In genomic region chr10:34912153-34912723, GRCm38 (mm10) we compare ENCODE assay signal across 24 mouse cellular contexts.
A peak's percentile ranks its signal among the peaks of the same experiment; 100 is the strongest.
DNase-seq lines count a peak whose midpoint lies in the region; ATAC-seq lines count a peak whose summit lies in the region.
"Had no signal": no experiment of that assay in that cellular context is flagged by ENCODE, and none has a peak within 500 bp of the region (broad histone marks: within the 10 kb centered on the region; RNA-seq: fewer than 3 reads in every experiment).

No protein-coding gene starts in this region.

- H3K4me3 ChIP-seq in heart, embryonic 16.5 days (ENCODE audit: low read length): no peak overlapping the region
- no peak overlapping the region for H3K4me3 ChIP-seq in kidney, embryonic 14.5 days (ENCODE audit: low read length)
- H3K4me3 ChIP-seq: forebrain, embryonic 10.5 days; layer of hippocampus, adult 2 months; limb, embryonic 12.5 days; midbrain, embryonic 12.5 days had no signal

- DNase-seq in heart, adult 18-20 months: peak; percentile 45 to 60
- no peak for DNase-seq in heart, postnatal 25 days (ENCODE audit: low spot score)
- DNase-seq in heart, adult 8-10 months (ENCODE audit: low spot score): peak; percentile 42
- DNase-seq in telencephalon, adult 2 months (ENCODE audit: low read depth, low spot score): peak; percentile 24
- no peak for DNase-seq in spleen, postnatal 4 days (ENCODE audit: low spot score in 2 of 2)
- no peak for DNase-seq in lung, postnatal 10 days
- DNase-seq: adrenal gland, adult 8-10 months; cerebellum, adult 9-10 months; gastrocnemius, postnatal 10 days; kidney, adult 2 months; kidney, postnatal 14 days; liver, postnatal 0 days; lung, postnatal 14 days; spleen, adult 18-20 months; thymus, postnatal 25 days had no signal

- no peaks in the 10 kb centered on the region for H3K36me3 ChIP-seq in heart, embryonic 16.5 days (ENCODE audit: control insufficient read depth, insufficient read depth)
- H3K36me3 ChIP-seq in kidney, embryonic 14.5 days (ENCODE audit: control insufficient read depth, insufficient read depth, low read length): no peaks in the 10 kb centered on the region
- H3K36me3 ChIP-seq: forebrain, embryonic 10.5 days; limb, embryonic 12.5 days; midbrain, embryonic 12.5 days had no signal

- H3K4me1 ChIP-seq in heart, embryonic 16.5 days (ENCODE audit: control insufficient read depth, insufficient read depth, low read length): peaks cover 4% of the 10 kb centered on the region
- H3K4me1 ChIP-seq in kidney, embryonic 14.5 days (ENCODE audit: control insufficient read depth, insufficient read depth, low read length): no peaks in the 10 kb centered on the region
- H3K4me1 ChIP-seq: forebrain, embryonic 10.5 days; limb, embryonic 12.5 days; midbrain, embryonic 12.5 days had no signal

- no peak overlapping the region for H3K9ac ChIP-seq in heart, embryonic 16.5 days (ENCODE audit: low read length)
- no peak overlapping the region for H3K9ac ChIP-seq in kidney, embryonic 14.5 days (ENCODE audit: low read depth, low read length)
- H3K9ac ChIP-seq: hindbrain, embryonic 14.5 days; limb, embryonic 12.5 days; liver, postnatal 0 days; midbrain, embryonic 12.5 days had no signal

- peak overlapping the region; percentile 81 for H3K27ac ChIP-seq in heart, embryonic 16.5 days (ENCODE audit: low read length)
- no peak overlapping the region for H3K27ac ChIP-seq in kidney, embryonic 14.5 days (ENCODE audit: low read depth, low read length)
- H3K27ac ChIP-seq: forebrain, embryonic 10.5 days; hindbrain, embryonic 14.5 days; layer of hippocampus, adult 2 months; limb, embryonic 12.5 days; midbrain, embryonic 12.5 days had no signal

- intact Hi-C loops in heart, postnatal 25 days (cut with DNase I): no loop called here

- H3K4me2 ChIP-seq in heart, embryonic 16.5 days (ENCODE audit: low read depth, low read length): peak overlapping the region; percentile 28; the same call in 1 of the 2 replicates
- H3K4me2 ChIP-seq in kidney, embryonic 14.5 days (replicated peaks; ENCODE audit: low read depth, low read length): no peak overlapping the region
- H3K4me2 ChIP-seq: hindbrain, embryonic 14.5 days; limb, embryonic 12.5 days; liver, embryonic 11.5 days; midbrain, embryonic 12.5 days had no signal

- H3K27me3 ChIP-seq in heart, embryonic 16.5 days (ENCODE audit: control insufficient read depth, insufficient read depth, low read length): no peaks in the 10 kb centered on the region
- no peaks in the 10 kb centered on the region for H3K27me3 ChIP-seq in kidney, embryonic 14.5 days (ENCODE audit: control insufficient read depth, insufficient read depth, low read length)
- H3K27me3 ChIP-seq: limb, embryonic 12.5 days; midbrain, embryonic 12.5 days had no signal

- H3K9me3 ChIP-seq in heart, embryonic 16.5 days (replicated peaks; ENCODE audit: control insufficient read depth, low read length): no peaks in the 10 kb centered on the region
- no peaks in the 10 kb centered on the region for H3K9me3 ChIP-seq in kidney, embryonic 14.5 days (ENCODE audit: control insufficient read depth, low read length)
- H3K9me3 ChIP-seq: forebrain, embryonic 10.5 days; limb, embryonic 12.5 days; midbrain, embryonic 12.5 days had no signal

- no peak for ATAC-seq in heart, embryonic 16.5 days (replicated peaks; ENCODE audit: extremely low read depth, insufficient read depth, low FRiP score)
- no peak for ATAC-seq in kidney, embryonic 14.5 days (ENCODE audit: low FRiP score, low TSS enrichment)
- ATAC-seq: inflammation-experienced regulatory T-cells, adult 6 months; liver, postnatal 0 days had no signal

- 38% methylated on average over 2 of the region's 2 CpGs for WGBS in heart, embryonic 16.5 days
- 75% methylated on average over 2 of the region's 2 CpGs for WGBS in kidney, embryonic 14.5 days

Comparison
In these comparisons a context has a peak if more than half of its experiments do, and no peak if none do; other contexts are left out.
1. DNase-seq: peak in heart, adult 18-20 months (2 of 2), heart, adult 8-10 months (single experiment) and telencephalon, adult 2 months (single experiment); none in heart, postnatal 25 days (single experiment), spleen, postnatal 4 days (0 of 2) and lung, postnatal 10 days (single experiment).